Mouse (Mus musculus): ENCODE measurements at regions not wholly inside any gene's neighbourhood (a gene's known extent, or its start where the extent isn't known, plus 50 kb on each side); places are given as distances from the start of the nearest gene placed in this dataset.
A peak's percentile ranks its signal among the peaks of the same experiment; 100 is the strongest.

DNA sequence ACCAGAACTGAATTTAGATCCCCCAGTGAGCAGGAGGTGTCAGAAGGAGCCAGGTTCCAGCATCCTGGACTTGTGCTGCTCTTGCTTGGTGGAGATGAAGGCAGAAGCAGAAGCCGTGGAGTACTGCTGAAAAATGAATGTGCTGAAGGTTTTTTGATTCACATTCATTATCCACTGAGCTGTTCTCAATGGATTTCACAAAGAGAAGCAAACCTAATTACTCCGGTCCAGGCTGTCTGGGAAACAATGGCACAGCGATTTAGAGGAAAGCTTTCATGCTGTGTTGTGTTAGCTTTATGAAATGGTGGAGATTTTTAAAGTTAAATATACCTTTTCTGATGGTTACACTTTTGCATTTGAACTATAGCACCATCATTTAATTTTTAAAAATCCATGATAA, 535.3 kb upstream of the Adgrl3 start:
- no peak for DNase-seq (ENCODE audit: low spot score)
- Histone ChIP-seq H3K4me3 (ENCODE audit: low read depth, low read length) (no peak overlapping the region), H3K4me1 (ENCODE audit: control insufficient read depth, insufficient read depth, low read length) (no peaks in the 10 kb centered on the region), H3K36me3 (ENCODE audit: control insufficient read depth, insufficient read depth, low read length) (no peaks in the 10 kb centered on the region), H3K27me3 (ENCODE audit: control insufficient read depth, insufficient read depth, low read length) (no peaks in the 10 kb centered on the region), H3K27ac (replicated peaks; ENCODE audit: low read depth, low read length) (no peak overlapping the region), H3K9me3 (ENCODE audit: control insufficient read depth, low read length) (no peaks in the 10 kb centered on the region), H3K9ac (ENCODE audit: low read length) (no peak overlapping the region), H3K4me2 (ENCODE audit: low read depth, severe bottlenecking) (no peak overlapping the region)
- no peak for ATAC-seq (ENCODE audit: insufficient number of reproducible peaks, low FRiP score, low TSS enrichment, low read depth)
- WGBS, result 85% methylated on average over 3 of the region's 3 CpGs

DNA sequence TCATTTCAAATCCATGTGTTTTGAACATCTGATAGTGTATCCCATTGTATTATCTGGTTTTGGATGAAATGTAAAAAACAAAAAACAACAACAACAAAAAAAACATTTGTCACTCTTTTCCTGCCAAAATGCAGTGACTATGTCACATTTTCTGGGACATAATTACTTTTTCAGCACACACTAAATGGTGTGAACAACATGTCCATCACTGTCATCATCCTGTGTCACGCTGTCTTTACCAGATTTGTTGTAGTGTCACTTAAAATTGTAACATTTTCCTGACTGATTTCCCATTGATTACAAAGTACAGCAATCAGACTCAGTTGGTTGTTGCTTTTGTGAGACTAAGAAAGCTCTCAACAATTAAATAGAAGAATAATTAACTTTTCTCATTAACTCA, 531.6 kb upstream of the Adgrl3 start:
- Histone ChIP-seq H3K27me3 (ENCODE audit: control insufficient read depth, insufficient read depth, low read length) (no peaks in the 10 kb centered on the region), H3K4me2 (ENCODE audit: low read depth, severe bottlenecking) (no peak overlapping the region), H3K4me3 (ENCODE audit: low read depth, low read length) (no peak overlapping the region), H3K9me3 (ENCODE audit: control insufficient read depth, low read length) (no peaks in the 10 kb centered on the region), H3K27ac (replicated peaks; ENCODE audit: low read depth, low read length) (no peak overlapping the region), H3K4me1 (ENCODE audit: control insufficient read depth, insufficient read depth, low read length) (no peaks in the 10 kb centered on the region), H3K9ac (ENCODE audit: low read length) (no peak overlapping the region), H3K36me3 (ENCODE audit: control insufficient read depth, insufficient read depth, low read length) (no peaks in the 10 kb centered on the region)
- ATAC-seq (ENCODE audit: insufficient number of reproducible peaks, low FRiP score, low TSS enrichment, low read depth) (no peak), DNase-seq (ENCODE audit: low spot score) (no peak)
- WGBS, result 86% methylated on average over 1 of the region's 1 CpGs

DNA sequence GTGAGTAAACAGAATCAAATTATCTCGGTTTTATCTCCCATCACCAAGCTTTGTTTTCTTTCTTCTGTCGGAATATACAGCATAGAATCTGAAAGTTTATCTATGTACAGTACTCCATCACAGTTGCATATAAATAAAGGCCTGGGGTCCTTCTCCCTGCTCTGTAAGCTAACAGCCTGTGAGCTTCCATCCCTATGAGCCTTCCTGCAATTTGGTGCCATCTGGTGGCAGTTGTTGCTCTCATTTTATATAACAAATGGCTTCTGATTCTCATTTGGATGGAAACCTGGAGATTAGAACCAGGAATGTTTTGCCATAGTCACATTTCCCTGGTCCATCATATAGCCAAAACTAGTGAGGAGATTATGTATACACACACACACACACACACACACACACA, 511.3 kb upstream of the Adgrl3 start:
- Histone ChIP-seq H3K4me3 (ENCODE audit: low read depth, low read length) (no peak overlapping the region), H3K27ac (replicated peaks; ENCODE audit: low read depth, low read length) (no peak overlapping the region), H3K4me2 (ENCODE audit: low read depth, severe bottlenecking) (no peak overlapping the region), H3K27me3 (ENCODE audit: control insufficient read depth, insufficient read depth, low read length) (no peaks in the 10 kb centered on the region), H3K36me3 (ENCODE audit: control insufficient read depth, insufficient read depth, low read length) (no peaks in the 10 kb centered on the region), H3K9ac (ENCODE audit: low read length) (no peak overlapping the region), H3K4me1 (ENCODE audit: control insufficient read depth, insufficient read depth, low read length) (no peaks in the 10 kb centered on the region), H3K9me3 (ENCODE audit: control insufficient read depth, low read length) (no peaks in the 10 kb centered on the region)
- no peak for ATAC-seq (ENCODE audit: insufficient number of reproducible peaks, low FRiP score, low TSS enrichment, low read depth)
- WGBS, result 30% methylated on average over 2 of the region's 2 CpGs
- peak; percentile 66 for DNase-seq (ENCODE audit: low spot score)

DNA sequence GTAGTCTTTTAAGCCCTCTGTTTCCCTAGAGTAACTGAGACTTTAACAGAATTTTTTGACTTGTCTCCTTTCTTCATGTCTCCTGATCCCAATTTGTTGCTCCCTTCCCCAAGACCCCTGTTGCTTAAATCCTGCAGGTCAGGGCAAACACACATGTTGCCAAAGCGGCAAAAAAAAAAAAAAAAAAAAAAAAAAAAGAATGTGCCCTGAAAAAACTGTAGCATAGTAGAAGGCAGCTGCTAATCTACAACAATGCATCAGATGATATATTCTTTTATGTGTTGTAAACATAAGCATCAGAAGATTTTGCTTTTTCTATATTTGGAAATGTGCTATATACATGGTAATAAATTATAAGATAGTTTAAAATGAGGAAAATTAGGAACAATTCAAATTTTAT, 479.9 kb upstream of the Adgrl3 start:
- ATAC-seq (ENCODE audit: insufficient number of reproducible peaks, low FRiP score, low TSS enrichment, low read depth), result no peak

DNA sequence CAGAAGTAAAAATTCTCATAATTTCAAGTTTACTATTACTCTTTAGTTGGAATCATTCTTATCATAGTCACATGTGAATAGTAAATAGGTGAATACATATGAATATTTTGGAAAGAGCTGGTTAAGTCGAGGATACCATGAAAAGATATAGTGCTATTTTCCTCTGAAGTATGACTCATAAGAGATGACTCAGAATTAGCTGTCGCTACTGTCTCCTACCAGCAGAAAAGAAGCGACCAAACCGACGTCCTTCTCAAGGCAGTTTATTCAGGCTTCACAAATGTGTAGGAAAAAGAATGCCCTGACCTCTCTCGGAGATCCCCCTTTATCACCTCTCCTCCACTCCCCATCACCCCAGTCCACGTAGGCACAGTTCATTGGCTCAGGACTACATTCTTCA, 468.3 kb upstream of the Adgrl3 start:
- WGBS, result 85% methylated on average over 7 of the region's 7 CpGs

More for the DNA sequence above, 479.9 kb upstream of the Adgrl3 start:
- WGBS, result 90% methylated on average over 1 of the region's 1 CpGs
- H3K4me3 ChIP-seq (ENCODE audit: low read depth, low read length), result no peak overlapping the region
- DNase-seq (ENCODE audit: low spot score), result no peak
- no peak overlapping the region for H3K4me2 ChIP-seq (ENCODE audit: low read depth, severe bottlenecking)
- no peaks in the 10 kb centered on the region for H3K9me3 ChIP-seq (ENCODE audit: control insufficient read depth, low read length)
- no peaks in the 10 kb centered on the region for H3K36me3 ChIP-seq (ENCODE audit: control insufficient read depth, insufficient read depth, low read length)
- H3K9ac ChIP-seq (ENCODE audit: low read length), result no peak overlapping the region
- no peak overlapping the region for H3K27ac ChIP-seq (replicated peaks; ENCODE audit: low read depth, low read length)
- no peaks in the 10 kb centered on the region for H3K4me1 ChIP-seq (ENCODE audit: control insufficient read depth, insufficient read depth, low read length)
- no peaks in the 10 kb centered on the region for H3K27me3 ChIP-seq (ENCODE audit: control insufficient read depth, insufficient read depth, low read length)

DNA sequence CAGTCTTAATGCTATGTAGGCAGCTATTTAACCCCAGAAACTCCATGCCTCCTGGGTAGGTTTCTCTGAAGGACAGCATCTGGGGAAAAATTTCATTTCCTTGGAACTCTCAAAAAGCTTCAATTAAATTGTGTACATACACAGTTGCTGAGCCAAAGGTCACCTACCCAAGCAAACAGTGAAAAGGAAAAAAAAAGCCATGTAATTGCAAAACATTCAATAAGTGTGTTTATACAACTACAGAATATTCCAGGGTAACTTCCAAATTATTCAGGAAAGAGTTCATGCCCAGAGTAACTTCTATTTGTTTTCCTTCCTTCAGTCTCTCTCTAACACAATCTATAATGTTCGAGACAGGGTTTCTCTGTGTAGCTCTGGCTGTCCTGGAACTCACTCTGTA, 441.2 kb upstream of the Adgrl3 start:
- Histone ChIP-seq H3K36me3 (ENCODE audit: control insufficient read depth, insufficient read depth, low read length) (no peaks in the 10 kb centered on the region), H3K4me3 (ENCODE audit: low read depth, low read length) (no peak overlapping the region), H3K27me3 (ENCODE audit: control insufficient read depth, insufficient read depth, low read length) (no peaks in the 10 kb centered on the region), H3K9me3 (ENCODE audit: control insufficient read depth, low read length) (no peaks in the 10 kb centered on the region), H3K4me1 (ENCODE audit: control insufficient read depth, insufficient read depth, low read length) (no peaks in the 10 kb centered on the region), H3K9ac (ENCODE audit: low read length) (no peak overlapping the region), H3K4me2 (ENCODE audit: low read depth, severe bottlenecking) (no peak overlapping the region), H3K27ac (replicated peaks; ENCODE audit: low read depth, low read length) (no peak overlapping the region)
- no peak for ATAC-seq (ENCODE audit: insufficient number of reproducible peaks, low FRiP score, low TSS enrichment, low read depth)
- DNase-seq (ENCODE audit: low spot score), result no peak
- 84% methylated on average over 1 of the region's 1 CpGs for WGBS

More for the DNA sequence above, 468.3 kb upstream of the Adgrl3 start:
- no peaks in the 10 kb centered on the region for H3K4me1 ChIP-seq (ENCODE audit: control insufficient read depth, insufficient read depth, low read length)
- no peak for ATAC-seq (ENCODE audit: insufficient number of reproducible peaks, low FRiP score, low TSS enrichment, low read depth)
- no peak overlapping the region for H3K27ac ChIP-seq (replicated peaks; ENCODE audit: low read depth, low read length)
- no peak overlapping the region for H3K4me2 ChIP-seq (ENCODE audit: low read depth, severe bottlenecking)
- H3K9ac ChIP-seq (ENCODE audit: low read length), result no peak overlapping the region
- DNase-seq (ENCODE audit: low spot score), result no peak
- H3K36me3 ChIP-seq (ENCODE audit: control insufficient read depth, insufficient read depth, low read length), result no peaks in the 10 kb centered on the region
- H3K4me3 ChIP-seq (ENCODE audit: low read depth, low read length), result no peak overlapping the region
- H3K9me3 ChIP-seq (ENCODE audit: control insufficient read depth, low read length), result no peaks in the 10 kb centered on the region
- H3K27me3 ChIP-seq (ENCODE audit: control insufficient read depth, insufficient read depth, low read length), result no peaks in the 10 kb centered on the region

DNA sequence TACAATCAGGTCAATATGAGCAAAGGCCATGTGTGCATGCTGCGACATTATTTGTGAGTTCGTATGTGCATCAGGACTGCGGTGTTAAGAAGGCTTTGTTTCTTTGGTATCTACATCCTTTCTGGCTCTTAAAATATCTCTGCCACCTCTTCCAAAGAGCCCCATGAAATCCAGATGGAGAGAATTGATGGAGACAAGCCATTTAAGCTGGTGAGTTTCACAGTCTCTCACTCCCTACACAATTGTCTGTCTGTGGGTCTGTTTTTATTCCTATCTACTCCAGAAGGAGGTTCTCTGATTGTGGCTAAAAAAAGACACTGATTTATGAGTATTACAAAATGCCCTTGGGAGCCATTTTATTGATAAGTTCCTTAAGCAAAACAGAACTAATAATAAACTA, 408.4 kb upstream of the Adgrl3 start:
- DNase-seq (ENCODE audit: low spot score) (no peak), ATAC-seq (ENCODE audit: insufficient number of reproducible peaks, low FRiP score, low TSS enrichment, low read depth) (no peak)
- H3K27ac ChIP-seq (replicated peaks; ENCODE audit: low read depth, low read length), result no peak overlapping the region
- no peaks in the 10 kb centered on the region for H3K27me3 ChIP-seq (ENCODE audit: control insufficient read depth, insufficient read depth, low read length)
- H3K4me2 ChIP-seq (ENCODE audit: low read depth, severe bottlenecking), result no peak overlapping the region
- no peak overlapping the region for H3K9ac ChIP-seq (ENCODE audit: low read length)
- no peaks in the 10 kb centered on the region for H3K9me3 ChIP-seq (ENCODE audit: control insufficient read depth, low read length)
- 97% methylated on average over 3 of the region's 3 CpGs for WGBS
- no peaks in the 10 kb centered on the region for H3K36me3 ChIP-seq (ENCODE audit: control insufficient read depth, insufficient read depth, low read length)
- no peaks in the 10 kb centered on the region for H3K4me1 ChIP-seq (ENCODE audit: control insufficient read depth, insufficient read depth, low read length)
- no peak overlapping the region for H3K4me3 ChIP-seq (ENCODE audit: low read depth, low read length)

DNA sequence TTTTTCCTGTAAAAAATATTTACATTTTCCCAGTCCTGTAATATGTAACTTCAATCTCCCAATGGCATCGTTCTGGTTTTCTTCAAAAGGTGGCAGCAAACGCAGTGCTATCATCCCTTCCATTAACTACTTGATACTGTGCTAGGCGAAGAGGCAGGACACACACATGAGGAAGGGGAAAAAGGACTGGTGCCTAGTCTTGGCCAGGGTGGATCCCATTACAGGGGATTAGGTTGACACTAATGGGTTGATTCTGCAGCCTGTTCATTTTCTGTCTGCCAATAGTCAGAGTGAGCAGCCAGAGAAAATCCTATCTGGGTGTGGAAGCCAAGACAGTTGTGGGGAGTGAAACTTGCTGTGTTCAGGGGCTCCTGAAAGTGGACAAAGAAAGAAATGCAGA, 392.7 kb upstream of the Adgrl3 start:
- WGBS, result 69% methylated on average over 3 of the region's 3 CpGs
- DNase-seq (ENCODE audit: low spot score) (no peak), ATAC-seq (ENCODE audit: insufficient number of reproducible peaks, low FRiP score, low TSS enrichment, low read depth) (no peak)
- H3K9ac ChIP-seq (ENCODE audit: low read length), result no peak overlapping the region
- no peaks in the 10 kb centered on the region for H3K9me3 ChIP-seq (ENCODE audit: control insufficient read depth, low read length)
- H3K27ac ChIP-seq (replicated peaks; ENCODE audit: low read depth, low read length), result no peak overlapping the region
- H3K36me3 ChIP-seq (ENCODE audit: control insufficient read depth, insufficient read depth, low read length), result no peaks in the 10 kb centered on the region
- H3K4me3 ChIP-seq (ENCODE audit: low read depth, low read length), result no peak overlapping the region
- no peaks in the 10 kb centered on the region for H3K4me1 ChIP-seq (ENCODE audit: control insufficient read depth, insufficient read depth, low read length)
- H3K4me2 ChIP-seq (ENCODE audit: low read depth, severe bottlenecking), result no peak overlapping the region
- H3K27me3 ChIP-seq (ENCODE audit: control insufficient read depth, insufficient read depth, low read length), result no peaks in the 10 kb centered on the region

DNA sequence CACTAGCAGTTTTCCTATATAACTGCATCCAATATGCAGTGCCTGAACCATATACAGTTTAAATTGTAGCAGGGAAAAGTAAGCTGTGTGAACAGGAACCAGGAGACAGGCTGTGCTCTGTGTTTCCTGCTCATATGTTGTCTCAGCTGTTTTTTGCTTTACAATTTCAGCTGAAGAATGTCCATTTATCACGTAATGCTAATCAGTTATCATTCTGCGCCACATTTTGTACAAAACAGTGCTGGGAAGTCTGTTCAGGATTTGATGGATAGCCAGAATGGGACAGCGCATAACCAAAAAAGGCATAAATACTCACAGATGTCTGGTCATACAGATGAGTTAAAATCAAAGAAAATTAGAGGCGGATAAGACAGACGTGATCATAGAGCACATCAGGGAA, 360.9 kb upstream of the Adgrl3 start:
- Histone ChIP-seq H3K27ac (replicated peaks; ENCODE audit: low read depth, low read length) (no peak overlapping the region), H3K9me3 (ENCODE audit: control insufficient read depth, low read length) (no peaks in the 10 kb centered on the region), H3K4me2 (ENCODE audit: low read depth, severe bottlenecking) (no peak overlapping the region), H3K4me1 (ENCODE audit: control insufficient read depth, insufficient read depth, low read length) (no peaks in the 10 kb centered on the region), H3K27me3 (ENCODE audit: control insufficient read depth, insufficient read depth, low read length) (no peaks in the 10 kb centered on the region), H3K4me3 (ENCODE audit: low read depth, low read length) (no peak overlapping the region), H3K9ac (ENCODE audit: low read length) (no peak overlapping the region), H3K36me3 (ENCODE audit: control insufficient read depth, insufficient read depth, low read length) (no peaks in the 10 kb centered on the region)
- no peak for ATAC-seq (ENCODE audit: insufficient number of reproducible peaks, low FRiP score, low TSS enrichment, low read depth)
- DNase-seq (ENCODE audit: low spot score), result no peak
- WGBS, result 86% methylated on average over 5 of the region's 5 CpGs
